Mouse (Mus musculus) adrenal gland, adult (tissue): ENCODE measurements around the gene Fam205a3.
"Not testable (repeated sequence)": the region's sequence is repeated elsewhere in the genome, so short reads cannot be mapped to it uniquely, and the experiment has no call there.

ENCODE experiments used
- DNase-seq, 2 experiments: peaks; one replicate each; pipeline ENCODE4 v3.0.0; 2022 to 2023; ENCODE audit warnings: low spot score in 1 of 2; ENCODE audit not compliant: inconsistent age in 2 of 2

The Fam205a3 gene

GRCm38 (mm10) chr4:42318034-42318433, at the start of gene Fam205a3:
TSS of gene Fam205a3 (plus strand) at chr4:42318334.
- DNase-seq = not testable (repeated sequence)

GRCm38 (mm10) chr4:42293967-42294366, 24.2 kb upstream of the Fam205a3 start, which contains the start of gene Gm21953:
TSS of gene Gm21953 (plus strand) at chr4:42294267.
- not testable (repeated sequence) for DNase-seq
